Mouse (Mus musculus) neutrophil, adult 5-6 weeks (primary cell): ENCODE results near the gene Foxn3. TPM values are rescaled to one million over a fixed set of nuclear protein-coding genes. Genes with fewer than 3 reads are reported as not detected.

Source experiments
- ATAC-seq: fragments of 151-379, 151-347 bp; 2 replicates; pipeline ENCODE4 v1.8.0; 2017; ENCODE audit warnings: mild to moderate bottlenecking, moderate TSS enrichment; ENCODE audit not compliant: insufficient number of reproducible peaks, poor library complexity, low FRiP score, severe bottlenecking; ENCODE audit errors: extremely low read depth
- total RNA-seq: library from RNA; stranded (forward); fragments of 200-1000 nt; gene quantifications from 2 replicates; pipeline ENCODE4 v1.2.3, GENCODE M21; 2017

The Foxn3 gene
- total RNA-seq, 1 experiment from 2014 or later = 92.8 TPM

- ATAC-seq = no peak
Measured at GRCm38 (mm10) chr12:99536426-99536825, 27.0 kb downstream of the Foxn3 start.

- no peak for ATAC-seq
Measured at GRCm38 (mm10) chr12:99532342-99532741, 31.0 kb downstream of the Foxn3 start.

DNA sequence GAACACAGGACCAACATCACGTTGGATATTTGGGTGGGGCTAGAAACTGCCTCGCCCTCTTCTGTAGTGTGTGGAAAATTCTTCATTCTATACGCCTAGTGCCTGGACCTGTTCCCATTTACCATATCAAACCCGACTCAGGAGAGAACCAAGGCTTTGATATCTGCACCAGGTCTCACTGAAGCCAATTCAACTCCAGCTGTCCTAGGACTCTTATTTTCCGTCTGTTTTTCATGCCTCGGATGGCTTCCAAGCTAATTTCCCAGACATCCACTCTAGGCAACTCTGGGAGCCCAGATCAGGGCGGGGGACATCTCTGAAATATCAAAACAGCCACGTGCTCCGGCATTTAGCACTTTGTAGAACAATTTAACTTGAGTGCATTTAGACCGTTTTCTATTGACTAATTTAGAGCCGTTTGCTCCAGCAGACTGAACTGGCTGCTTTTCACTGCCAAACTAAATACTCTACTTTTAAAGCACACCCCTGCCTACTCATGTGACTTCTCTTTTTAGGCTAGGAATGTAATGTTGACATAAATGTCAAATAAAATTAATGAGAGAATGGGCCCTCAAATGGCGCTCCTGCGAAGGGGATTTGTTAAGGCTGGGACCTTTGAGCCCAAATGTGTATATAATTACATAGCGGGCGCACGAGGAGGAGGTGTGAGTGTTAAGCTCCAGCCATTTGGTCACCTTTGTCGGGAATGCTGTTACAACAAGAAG is 33.5 kb downstream of the Foxn3 start:
- ATAC-seq = no peak

- no peak for ATAC-seq
Measured at GRCm38 (mm10) chr12:99528958-99529357, 34.4 kb downstream of the Foxn3 start.

DNA sequence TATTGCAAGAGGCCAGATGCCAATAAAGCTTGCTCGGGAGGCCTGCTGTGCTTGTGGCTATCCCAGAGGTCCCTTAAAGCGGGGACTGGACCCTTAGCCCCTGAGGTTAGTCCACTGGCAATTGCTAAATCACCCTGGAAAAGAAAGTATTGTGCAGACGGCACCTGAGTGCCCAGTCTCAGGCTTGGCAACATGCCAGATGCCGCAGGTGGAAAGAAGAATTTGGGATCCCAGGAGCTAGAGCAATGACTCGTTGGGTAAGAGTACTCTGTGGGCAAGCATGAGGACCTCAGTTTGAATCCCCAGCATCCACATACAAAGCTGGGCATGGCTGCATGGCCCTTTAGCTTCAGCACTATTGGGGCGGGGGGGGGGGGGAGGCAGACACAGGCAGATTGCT is 35.9 kb downstream of the Foxn3 start:
- no peak for ATAC-seq

DNA sequence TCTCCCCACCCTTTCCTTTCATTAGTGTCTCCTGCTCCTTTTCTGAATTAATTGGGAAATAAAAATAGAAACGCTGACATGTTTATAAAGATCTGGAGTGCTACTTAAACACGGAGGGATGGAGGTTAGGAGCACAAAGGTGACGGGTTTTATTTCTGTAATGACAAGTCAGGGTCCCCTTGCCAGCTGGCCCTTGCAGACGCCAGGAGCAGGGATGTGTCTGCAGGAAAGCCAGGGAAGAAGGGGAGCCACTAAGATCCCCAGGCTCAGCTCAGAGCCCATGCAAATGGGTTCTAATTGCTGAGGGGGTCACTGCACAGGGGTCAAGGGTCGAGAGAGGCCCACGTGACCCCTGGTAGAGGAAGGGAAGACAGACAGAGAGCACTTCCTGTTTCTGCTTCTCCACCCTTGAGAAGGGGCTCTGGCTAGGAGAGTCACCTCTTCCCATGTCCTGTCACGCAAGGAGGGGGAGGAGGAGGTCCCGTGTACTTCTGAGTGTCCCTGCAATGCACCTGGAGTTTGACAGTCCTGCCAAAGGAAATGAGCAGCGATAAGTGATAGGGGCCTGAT is 36.7 kb downstream of the Foxn3 start:
- no peak for ATAC-seq

GRCm38 (mm10) chr12:99522882-99523281 is 40.5 kb downstream of the Foxn3 start:
- no peak for ATAC-seq

GRCm38 (mm10) chr12:99519862-99520261 is 43.5 kb downstream of the Foxn3 start:
- no peak for ATAC-seq

- no peak for ATAC-seq
Measured at GRCm38 (mm10) chr12:99519191-99519614, 44.2 kb downstream of the Foxn3 start.

GRCm38 (mm10) chr12:99518640-99519039 is 44.7 kb downstream of the Foxn3 start:
- ATAC-seq = no peak

DNA sequence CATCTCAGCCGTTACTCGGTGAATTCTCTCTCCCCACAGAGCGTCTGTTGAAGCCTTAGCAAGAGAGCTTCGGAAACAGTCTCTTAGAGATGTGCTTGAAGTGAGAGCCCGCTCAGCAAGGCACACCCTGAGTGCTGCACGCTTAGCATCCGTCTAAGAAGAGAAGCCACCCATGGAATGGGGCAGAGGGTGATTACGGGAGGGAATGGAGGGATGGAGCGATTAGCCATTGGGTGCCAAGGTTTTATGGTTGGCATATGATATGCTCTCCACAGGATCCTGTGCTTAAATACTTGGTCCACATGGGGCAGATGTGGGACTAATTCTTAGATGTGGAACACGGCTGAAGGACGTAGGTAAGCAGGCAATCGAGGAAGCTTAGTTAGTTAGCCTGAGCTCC is 45.3 kb downstream of the Foxn3 start:
- no peak for ATAC-seq

GRCm38 (mm10) chr12:99517296-99517695 is 46.1 kb downstream of the Foxn3 start:
- no peak for ATAC-seq

DNA sequence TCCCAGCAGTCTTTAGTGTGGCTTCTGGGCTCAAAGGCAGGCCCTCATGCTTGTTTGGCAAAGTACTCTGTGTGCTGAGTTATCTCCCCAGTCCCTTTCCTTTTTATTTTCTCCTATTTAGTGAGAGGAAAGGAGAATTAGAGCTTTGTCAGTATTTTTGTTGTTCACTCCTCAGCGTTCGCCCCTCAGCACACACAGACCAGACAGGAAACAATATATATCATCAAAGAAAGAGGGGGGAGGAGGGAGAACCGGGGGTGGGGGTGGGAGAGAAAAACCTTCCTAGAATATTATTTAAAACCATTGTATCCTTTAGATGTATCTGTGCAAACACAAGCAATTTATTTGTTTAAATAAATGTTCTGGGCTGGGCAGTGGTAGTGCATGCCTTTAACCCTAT is 47.9 kb downstream of the Foxn3 start:
- no peak for ATAC-seq

GRCm38 (mm10) chr12:99511644-99512043 is 51.7 kb downstream of the Foxn3 start:
- ATAC-seq = no peak

DNA sequence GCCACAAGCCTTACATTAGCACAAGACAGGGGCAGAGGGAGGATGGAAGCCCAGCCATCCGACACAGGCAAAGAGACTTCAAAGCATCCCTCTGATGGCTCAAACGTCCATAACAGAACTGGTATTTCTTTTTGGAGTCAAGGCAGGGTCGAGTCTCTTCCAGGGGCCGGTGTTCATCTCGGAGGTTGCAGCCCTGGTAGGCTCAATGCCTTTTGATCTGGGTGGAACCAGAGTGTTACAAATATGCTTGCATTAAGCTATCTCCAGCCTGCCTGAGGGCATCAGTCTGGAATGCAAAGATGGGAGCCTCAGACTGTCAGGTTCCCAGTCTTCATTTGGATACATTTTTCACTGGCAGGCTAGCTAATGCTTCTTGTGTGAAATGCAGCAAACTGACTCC is 52.6 kb downstream of the Foxn3 start:
- ATAC-seq = no peak

DNA sequence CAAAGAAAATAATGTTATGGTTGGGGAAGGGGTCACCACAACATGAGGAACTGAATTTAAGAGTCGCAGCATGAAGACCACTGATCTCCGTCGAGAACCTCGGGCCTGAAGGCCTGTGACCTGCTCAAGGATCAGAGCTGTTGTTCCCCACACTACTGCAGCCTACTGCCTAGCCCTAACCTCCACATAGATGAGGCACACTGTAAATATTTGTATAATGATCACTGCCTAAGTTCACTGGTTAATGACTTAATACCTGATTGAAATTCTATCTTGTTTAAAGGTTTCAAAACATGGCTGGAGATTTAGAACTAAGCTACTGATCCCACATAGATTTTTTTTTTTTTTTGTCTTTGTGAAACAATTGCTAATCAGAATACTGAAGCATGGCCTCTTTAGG is 61.2 kb downstream of the Foxn3 start:
- ATAC-seq = no peak

- no peak for ATAC-seq
Measured at GRCm38 (mm10) chr12:99498978-99499694, 64.2 kb downstream of the Foxn3 start.

DNA sequence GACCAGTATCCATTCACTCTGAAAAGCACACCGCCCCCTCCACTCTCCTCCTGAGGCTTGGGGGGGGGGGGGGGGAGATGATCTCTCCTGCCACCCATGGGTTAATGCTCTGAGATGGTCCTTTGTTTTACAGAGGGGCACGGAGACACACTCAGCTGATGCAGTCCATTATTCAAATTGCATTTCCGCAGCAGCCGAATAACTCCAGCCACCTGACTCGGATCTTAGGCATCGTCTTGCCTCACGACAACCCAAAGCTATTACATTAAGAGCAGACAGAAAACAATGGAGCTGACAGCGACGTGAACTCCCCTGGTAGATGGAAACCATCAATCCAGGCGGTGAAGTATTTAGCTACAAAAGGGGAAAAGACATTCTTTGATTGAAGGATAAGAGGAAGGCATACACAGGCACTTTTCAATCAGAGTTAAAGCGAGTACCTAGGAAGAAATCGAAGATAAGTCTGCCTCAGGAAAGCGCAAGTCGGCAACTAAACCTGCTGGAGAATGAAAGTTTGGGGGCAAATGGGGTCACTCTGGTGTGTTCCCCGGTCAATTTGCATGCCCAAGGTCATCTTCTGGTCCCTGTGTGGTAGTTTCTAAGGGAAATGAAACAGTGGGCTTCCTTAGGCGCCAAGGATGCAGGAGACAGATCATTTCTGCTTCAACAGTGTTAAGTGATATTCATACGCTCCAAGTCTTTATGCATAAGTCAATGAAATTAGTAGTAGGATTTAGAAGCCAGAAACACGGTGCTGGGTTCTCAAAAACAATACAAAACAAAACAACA is 65.0 kb downstream of the Foxn3 start:
- no peak for ATAC-seq

- no peak for ATAC-seq
Measured at GRCm38 (mm10) chr12:99496945-99497344, 66.4 kb downstream of the Foxn3 start.
